Mouse (Mus musculus) heart, embryonic 11.5 days (tissue): ENCODE measurements around the gene Phxr2. TPM values are rescaled to one million over a fixed set of nuclear protein-coding genes. Genes with fewer than 3 reads are reported as not detected.
"Not testable (repeated sequence)": the region's sequence is repeated elsewhere in the genome, so short reads cannot be mapped to it uniquely, and the experiment has no call there.

Experiments used
- ATAC-seq: fragments of 200-750 bp; cut with Nextera tagmentation; replicated peaks from 2 replicates; pipeline ENCODE4 v1.8.0; 2017; ENCODE audit warnings: moderate library complexity; ENCODE audit not compliant: insufficient number of reproducible peaks, low FRiP score, low TSS enrichment
- H3K27ac ChIP-seq: fragments of 300-500 bp; sonication (generic); 2 replicates; pipeline ENCODE4 v1.5.1; 2014; ENCODE audit warnings: mild to moderate bottlenecking, low read depth, low read length
- H3K27me3 ChIP-seq: fragments of 300-500 bp; sonication (generic); 2 replicates; pipeline ENCODE4 v1.6.1; 2014; ENCODE audit warnings: mild to moderate bottlenecking, low read length, mixed read lengths; ENCODE audit not compliant: control insufficient read depth, insufficient read depth
- H3K36me3 ChIP-seq: fragments of 300-500 bp; sonication (generic); 2 replicates; pipeline ENCODE4 v1.6.1; 2014; ENCODE audit warnings: mild to moderate bottlenecking, low read length, moderate library complexity, mixed read lengths; ENCODE audit not compliant: control insufficient read depth, insufficient read depth
- H3K4me1 ChIP-seq: fragments of 300-500 bp; sonication (generic); 2 replicates; pipeline ENCODE4 v1.6.1; 2014; ENCODE audit warnings: low read length; ENCODE audit not compliant: control insufficient read depth, insufficient read depth
- H3K4me2 ChIP-seq: fragments of 300-500 bp; sonication (generic); 2 replicates; pipeline ENCODE4 v1.6.1; 2014; ENCODE audit warnings: mild to moderate bottlenecking, moderate library complexity
- H3K4me3 ChIP-seq: fragments of 300-500 bp; sonication (generic); 2 replicates; pipeline ENCODE4 v1.5.1; 2014; ENCODE audit warnings: low read depth, low read length
- H3K9ac ChIP-seq: fragments of 300-500 bp; sonication (generic); 2 replicates; pipeline ENCODE4 v1.6.1; 2014; ENCODE audit warnings: mild to moderate bottlenecking, low read depth, low read length, moderate library complexity
- H3K9me3 ChIP-seq: fragments of 300-500 bp; sonication (generic); replicated peaks from 2 replicates; pipeline ENCODE4 v1.6.1; 2016; ENCODE audit warnings: low read length; ENCODE audit not compliant: control insufficient read depth
- WGBS: fragments of 180-500 bp; shearing (Covaris S2); extraction: QIAGEN DNeasy Blood & Tissue Kit; methylation state at CpG from one replicate; pipeline ENCODE4 v1.1.7; 2014; ENCODE audit not compliant: insufficient replicate concordance; 5-methylcytosine and 5-hydroxymethylcytosine counted together
- polyA plus RNA-seq: library from polyadenylated mRNA; unstranded; fragments of >200 nt; fragmentation: Nextera tagmentation; extraction: Ambion mirVana; gene quantifications from 2 replicates; pipeline ENCODE4 v1.2.1, GENCODE M21; 2014

Gene Phxr2
- polyA plus RNA-seq, 1 experiment from 2014 or later, result not detected

DNA sequence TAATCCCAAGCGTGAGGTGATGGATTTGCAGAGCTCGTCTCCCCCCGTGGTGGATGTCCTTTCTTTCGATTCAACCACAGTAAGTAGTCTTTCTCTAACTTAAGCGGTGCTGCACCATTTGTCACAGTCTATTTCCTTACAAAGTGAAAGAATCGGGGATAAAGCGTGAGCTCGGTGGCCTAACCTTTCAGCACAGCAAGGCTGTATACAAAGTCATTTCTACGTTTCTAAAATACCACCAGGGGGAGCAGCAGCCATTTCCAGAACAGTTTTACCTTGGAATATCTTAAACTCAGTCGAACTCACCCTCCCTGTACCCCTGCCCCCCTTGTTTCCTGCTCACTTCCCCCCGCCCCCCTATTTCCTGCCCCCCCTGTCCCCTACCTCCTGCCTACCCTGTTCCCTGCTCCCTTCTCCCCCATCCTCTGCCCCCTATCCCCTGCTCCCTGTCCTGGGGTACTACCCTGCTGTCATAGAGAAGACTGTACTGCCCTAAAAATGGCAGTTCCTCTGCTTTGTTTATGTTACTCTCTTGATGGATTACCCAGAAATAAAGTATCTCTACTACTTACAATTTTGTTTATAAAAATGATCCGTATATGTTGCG is 38.8 kb upstream of the Phxr2 start:
- Histone ChIP-seq H3K4me1 (peaks cover 6% of the 10 kb centered on the region; the same call in 1 of the 2 replicates), H3K36me3 (no peaks in the 10 kb centered on the region), H3K4me3 (no peak overlapping the region), H3K9ac (no peak overlapping the region), H3K27ac (no peak overlapping the region), H3K4me2 (no peak overlapping the region), H3K9me3 (no peaks in the 10 kb centered on the region), H3K27me3 (no peaks in the 10 kb centered on the region)
- WGBS, result 47% methylated on average over 12 of the region's 13 CpGs
- peak; percentile 55; the same call in 1 of the 2 replicates for ATAC-seq

- Histone ChIP-seq H3K27ac (no peak overlapping the region), H3K4me2 (no peak overlapping the region), H3K4me3 (no peak overlapping the region), H3K9ac (no peak overlapping the region), H3K36me3 (no peaks in the 10 kb centered on the region), H3K9me3 (no peaks in the 10 kb centered on the region), H3K4me1 (0 out of 2 replicates have a peak, but pooled peaks cover 3% of the 10 kb centered on the region), H3K27me3 (no peaks in the 10 kb centered on the region)
- WGBS, result 87% methylated on average over 5 of the region's 5 CpGs
- ATAC-seq, result no peak
Measured at GRCm38 (mm10) chr10:99163002-99163401, 36.9 kb upstream of the Phxr2 start.

GRCm38 (mm10) chr10:99161987-99162582 is 36.0 kb upstream of the Phxr2 start:
- 38% methylated on average over 8 of the region's 8 CpGs for WGBS
- H3K27me3 ChIP-seq, result no peaks in the 10 kb centered on the region
- no peak overlapping the region for H3K4me3 ChIP-seq
- H3K4me1 ChIP-seq, result 0 out of 2 replicates have a peak, but pooled peaks cover 3% of the 10 kb centered on the region
- no peak for ATAC-seq
- no peak overlapping the region for H3K27ac ChIP-seq
- no peak overlapping the region for H3K9ac ChIP-seq
- no peaks in the 10 kb centered on the region for H3K9me3 ChIP-seq
- no peaks in the 10 kb centered on the region for H3K36me3 ChIP-seq
- H3K4me2 ChIP-seq, result no peak overlapping the region

GRCm38 (mm10) chr10:99157697-99158096 is 31.6 kb upstream of the Phxr2 start:
- WGBS, result 86% methylated on average over 10 of the region's 10 CpGs
- not testable (repeated sequence) for H3K27ac ChIP-seq, H3K36me3 ChIP-seq, H3K4me1 ChIP-seq, H3K27me3 ChIP-seq, H3K4me2 ChIP-seq, ATAC-seq, H3K4me3 ChIP-seq, H3K9me3 ChIP-seq, H3K9ac ChIP-seq

DNA sequence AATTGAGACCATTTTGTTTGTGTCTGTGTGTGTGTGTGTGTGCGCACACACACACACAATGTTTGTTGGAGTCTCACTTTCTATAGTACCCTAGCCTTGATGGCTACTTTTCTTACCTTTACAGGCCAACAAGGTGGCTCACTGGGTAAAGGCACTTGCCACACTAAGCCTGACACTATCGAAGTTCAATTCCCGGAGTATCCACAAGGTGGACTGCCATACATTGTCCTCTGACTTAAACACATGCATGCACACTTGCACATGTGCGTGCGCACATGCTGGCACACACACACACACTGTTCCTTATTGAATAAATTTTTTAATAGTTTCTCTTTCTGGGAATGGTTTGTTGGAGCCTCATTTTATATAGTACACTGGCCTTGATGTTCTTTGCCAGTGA is 30.7 kb upstream of the Phxr2 start:
- 86% methylated on average over 5 of the region's 5 CpGs for WGBS
- no peak for ATAC-seq
- no peak overlapping the region for H3K27ac ChIP-seq
- H3K4me1 ChIP-seq, result no peaks in the 10 kb centered on the region
- H3K27me3 ChIP-seq, result no peaks in the 10 kb centered on the region
- H3K4me2 ChIP-seq, result no peak overlapping the region
- no peak overlapping the region for H3K9ac ChIP-seq
- peaks cover 2% of the 10 kb centered on the region; the same call in 1 of the 2 replicates for H3K36me3 ChIP-seq
- H3K4me3 ChIP-seq, result no peak overlapping the region
- no peaks in the 10 kb centered on the region for H3K9me3 ChIP-seq

GRCm38 (mm10) chr10:99154635-99155034 is 28.5 kb upstream of the Phxr2 start:
- WGBS, result 86% methylated on average over 8 of the region's 8 CpGs
- Histone ChIP-seq H3K36me3 (peaks cover 2% of the 10 kb centered on the region; the same call in 1 of the 2 replicates), H3K4me1 (peaks cover 3% of the 10 kb centered on the region; the same call in 1 of the 2 replicates), H3K4me3 (no peak overlapping the region), H3K9ac (no peak overlapping the region), H3K27ac (no peak overlapping the region), H3K4me2 (no peak overlapping the region), H3K27me3 (no peaks in the 10 kb centered on the region), H3K9me3 (no peaks in the 10 kb centered on the region)
- ATAC-seq, result no peak

DNA sequence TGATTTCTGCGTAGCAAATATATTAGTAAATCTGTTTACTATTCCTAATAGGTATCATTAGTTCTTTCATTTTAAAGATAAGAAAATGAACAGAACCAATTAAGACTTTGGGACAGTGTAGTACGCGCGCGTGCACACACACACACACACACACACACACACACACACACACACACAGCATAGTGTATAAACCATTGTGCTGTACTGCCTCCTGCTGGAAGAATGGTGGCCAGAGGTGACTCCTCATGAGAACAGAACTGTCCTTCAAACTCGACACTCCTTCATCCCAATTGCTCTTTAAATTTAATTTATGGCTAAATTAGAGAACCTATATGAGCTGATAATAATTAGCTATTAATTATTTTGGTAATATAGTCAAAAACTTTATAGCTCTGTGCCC is 25.9 kb upstream of the Phxr2 start:
- H3K27me3 ChIP-seq, result no peaks in the 10 kb centered on the region
- H3K9me3 ChIP-seq, result no peaks in the 10 kb centered on the region
- no peak for ATAC-seq
- H3K4me2 ChIP-seq, result no peak overlapping the region
- H3K36me3 ChIP-seq, result peaks cover 2% of the 10 kb centered on the region; the same call in 1 of the 2 replicates
- H3K9ac ChIP-seq, result no peak overlapping the region
- H3K27ac ChIP-seq, result no peak overlapping the region
- peaks cover 3% of the 10 kb centered on the region; the same call in 1 of the 2 replicates for H3K4me1 ChIP-seq
- 91% methylated on average over 6 of the region's 6 CpGs for WGBS
- H3K4me3 ChIP-seq, result no peak overlapping the region

DNA sequence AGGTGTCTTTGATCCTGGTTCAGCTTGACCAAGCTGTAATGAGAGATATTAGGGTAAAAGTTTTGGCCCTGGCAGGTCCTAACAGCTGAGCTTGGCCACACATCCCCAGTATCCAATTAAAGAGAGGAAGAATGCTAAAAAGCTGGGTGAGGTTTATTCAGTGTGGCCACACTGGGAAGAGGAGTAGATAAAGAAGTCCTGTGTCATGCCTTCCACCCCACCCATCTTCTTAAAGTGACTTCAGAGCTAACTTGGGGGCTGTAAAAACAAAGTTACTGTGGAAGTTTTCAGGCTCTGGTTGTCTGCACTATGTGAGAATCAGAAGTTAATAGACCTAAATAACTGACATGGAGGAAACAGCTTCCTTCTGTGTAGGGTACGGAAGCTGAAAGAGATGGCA is 25.5 kb upstream of the Phxr2 start:
- ATAC-seq, result no peak
- 87% methylated on average over 1 of the region's 1 CpGs for WGBS

GRCm38 (mm10) chr10:99150016-99150415 is 23.9 kb upstream of the Phxr2 start:
- Histone ChIP-seq H3K4me1 (peaks cover 3% of the 10 kb centered on the region; the same call in 1 of the 2 replicates), H3K9me3 (no peaks in the 10 kb centered on the region), H3K4me2 (no peak overlapping the region), H3K36me3 (no peaks in the 10 kb centered on the region), H3K27me3 (no peaks in the 10 kb centered on the region), H3K27ac (no peak overlapping the region), H3K4me3 (no peak overlapping the region), H3K9ac (no peak overlapping the region)
- 86% methylated on average over 6 of the region's 6 CpGs for WGBS
- ATAC-seq, result no peak

More for the DNA sequence above, 25.5 kb upstream of the Phxr2 start:
- Histone ChIP-seq H3K4me2 (no peak overlapping the region), H3K9me3 (no peaks in the 10 kb centered on the region), H3K27ac (no peak overlapping the region), H3K4me1 (peaks cover 3% of the 10 kb centered on the region; the same call in 1 of the 2 replicates), H3K4me3 (no peak overlapping the region), H3K36me3 (no peaks in the 10 kb centered on the region), H3K27me3 (no peaks in the 10 kb centered on the region), H3K9ac (no peak overlapping the region)
